17 mouse cellular contexts compared by ENCODE assay signal in genomic region chr2:31214211-31214796, GRCm38 (mm10). TPM values are rescaled to one million over a fixed set of nuclear protein-coding genes. Genes with fewer than 3 reads are reported as not detected.
DNase-seq lines count a peak whose midpoint lies in the region; ATAC-seq and TF ChIP-seq lines count a peak whose summit lies in the region.
"Had no signal": no experiment of that assay in that cellular context is flagged by ENCODE, and none has a peak within 500 bp of the region (broad histone marks: within the 10 kb centered on the region; RNA-seq: fewer than 3 reads in every experiment).

No protein-coding gene starts in this region.

- H3K36me3 ChIP-seq in heart, embryonic 10.5 days: peaks cover 69% of the 10 kb centered on the region
- H3K36me3 ChIP-seq in midbrain, embryonic 13.5 days: peaks cover 60% of the 10 kb centered on the region
- H3K36me3 ChIP-seq in midbrain, embryonic 10.5 days: peaks cover 78% of the 10 kb centered on the region
- H3K36me3 ChIP-seq in heart, postnatal 0 days (replicated peaks; ENCODE audit: control insufficient read depth, insufficient read depth, low read length): 0 out of 2 replicates have a peak, but pooled peaks cover 21% of the 10 kb centered on the region
- peaks cover 60% of the 10 kb centered on the region for H3K36me3 ChIP-seq in liver, embryonic 12.5 days

- H3K4me2 ChIP-seq in midbrain, embryonic 13.5 days (replicated peaks): no peak overlapping the region
- no peak overlapping the region for H3K4me2 ChIP-seq in heart, postnatal 0 days (ENCODE audit: low read depth, low read length)
- H3K4me2 ChIP-seq in liver, embryonic 12.5 days: no peak overlapping the region

- no peaks in the 10 kb centered on the region for H3K27me3 ChIP-seq in heart, embryonic 10.5 days (ENCODE audit: insufficient read depth, poor library complexity, severe bottlenecking)
- H3K27me3 ChIP-seq in midbrain, embryonic 13.5 days: no peaks in the 10 kb centered on the region
- H3K27me3 ChIP-seq in midbrain, embryonic 10.5 days (ENCODE audit: low read depth, poor library complexity, severe bottlenecking): no peaks in the 10 kb centered on the region
- no peaks in the 10 kb centered on the region for H3K27me3 ChIP-seq in heart, postnatal 0 days (ENCODE audit: control insufficient read depth, insufficient read depth, low read length)
- no peaks in the 10 kb centered on the region for H3K27me3 ChIP-seq in liver, embryonic 12.5 days (replicated peaks)

- H3K27ac ChIP-seq in heart, embryonic 10.5 days: peak overlapping the region; percentile 63; the same call in 1 of the 2 replicates
- H3K27ac ChIP-seq in midbrain, embryonic 13.5 days: no peak overlapping the region; the same call in 1 of the 2 replicates
- no peak overlapping the region for H3K27ac ChIP-seq in midbrain, embryonic 10.5 days (replicated peaks)
- peak overlapping the region; percentile 32; the same call in 1 of the 2 replicates for H3K27ac ChIP-seq in heart, postnatal 0 days (ENCODE audit: low read depth)
- H3K27ac ChIP-seq in liver, embryonic 12.5 days: no peak overlapping the region
- H3K27ac ChIP-seq: left cerebral cortex, adult 2 months had no signal

- H3K9ac ChIP-seq in midbrain, embryonic 13.5 days (replicated peaks): no peak overlapping the region
- H3K9ac ChIP-seq in heart, postnatal 0 days (replicated peaks; ENCODE audit: low read depth, low read length): no peak overlapping the region
- no peak overlapping the region for H3K9ac ChIP-seq in liver, embryonic 12.5 days

- H3K4me1 ChIP-seq in heart, embryonic 10.5 days: peaks cover 80% of the 10 kb centered on the region
- H3K4me1 ChIP-seq in midbrain, embryonic 13.5 days (replicated peaks): peaks cover 33% of the 10 kb centered on the region
- H3K4me1 ChIP-seq in midbrain, embryonic 10.5 days: peaks cover 19% of the 10 kb centered on the region
- peaks cover 20% of the 10 kb centered on the region for H3K4me1 ChIP-seq in heart, postnatal 0 days (ENCODE audit: control insufficient read depth, insufficient read depth)
- no peaks in the 10 kb centered on the region for H3K4me1 ChIP-seq in liver, embryonic 12.5 days

- peak; percentile 41; the same call in 1 of the 2 replicates for ATAC-seq in midbrain, embryonic 13.5 days
- ATAC-seq in heart, postnatal 0 days (ENCODE audit: insufficient read depth, low read depth): peak; percentile 46
- no peak for ATAC-seq in liver, embryonic 12.5 days

- TF ChIP-seq CTCF in brain, embryonic 14.5 days (IDR thresholded peaks at IDR 0.05; ENCODE audit: borderline replicate concordance, extremely low read depth, insufficient read depth, insufficient read length): no peak
- TF ChIP-seq CTCF in heart, postnatal 0 days (IDR thresholded peaks at IDR 0.05; ENCODE audit: low read depth): no peak

- H3K9me3 ChIP-seq in heart, embryonic 10.5 days: no peaks in the 10 kb centered on the region
- H3K9me3 ChIP-seq in midbrain, embryonic 13.5 days: no peaks in the 10 kb centered on the region
- no peaks in the 10 kb centered on the region for H3K9me3 ChIP-seq in midbrain, embryonic 10.5 days (replicated peaks)
- H3K9me3 ChIP-seq in heart, postnatal 0 days (replicated peaks; ENCODE audit: control insufficient read depth, low read length): no peaks in the 10 kb centered on the region
- no peaks in the 10 kb centered on the region for H3K9me3 ChIP-seq in liver, embryonic 12.5 days (replicated peaks)
- H3K9me3 ChIP-seq: G1E had no signal

- TF ChIP-seq POLR2A in brain, embryonic 14.5 days (IDR thresholded peaks at IDR 0.05; ENCODE audit: borderline replicate concordance, extremely low read depth, insufficient read depth, insufficient read length, poor library complexity, severe bottlenecking): no peak

- TF ChIP-seq EP300 in heart, postnatal 0 days (IDR thresholded peaks at IDR 0.05; ENCODE audit: low read depth): no peak

- no peak overlapping the region for H3K4me3 ChIP-seq in heart, embryonic 10.5 days
- no peak overlapping the region for H3K4me3 ChIP-seq in midbrain, embryonic 13.5 days (replicated peaks)
- no peak overlapping the region for H3K4me3 ChIP-seq in midbrain, embryonic 10.5 days
- H3K4me3 ChIP-seq in heart, postnatal 0 days (ENCODE audit: low read depth, low read length): no peak overlapping the region
- no peak overlapping the region for H3K4me3 ChIP-seq in liver, embryonic 12.5 days
- H3K4me3 ChIP-seq: erythroblast, embryonic 14.5 days; left cerebral cortex, adult 2 months; myocyte had no signal

- DNase-seq in heart, embryonic 10.5 days (ENCODE audit: low spot score): no peak
- DNase-seq in heart, adult 11 months: no peak
- DNase-seq in midbrain, embryonic 10.5 days (ENCODE audit: low spot score): no peak
- peak; percentile 82 for DNase-seq in brain, embryonic 14.5 days (ENCODE audit: low read depth)
- DNase-seq in heart, postnatal 0 days (ENCODE audit: low spot score): peak; percentile 55
- DNase-seq in embryo, embryonic 9.5 days (ENCODE audit: extremely low spot score): no peak
- DNase-seq: cerebellum, adult 9-10 months; gastrocnemius, postnatal 10 days; kidney, adult 2 months; kidney, postnatal 4 days; lung, adult 18-20 months had no signal

- 69% methylated on average over 16 of the region's 16 CpGs for WGBS in heart, embryonic 10.5 days
- WGBS in midbrain, embryonic 13.5 days: 77% methylated on average over 16 of the region's 16 CpGs
- WGBS in midbrain, embryonic 10.5 days: 91% methylated on average over 16 of the region's 16 CpGs
- whole genome bisulfite sequencing in heart, postnatal 0 days: 46% methylated on average over 16 of the region's 16 CpGs
- WGBS in liver, embryonic 12.5 days (ENCODE audit: insufficient replicate concordance): 87% methylated on average over 16 of the region's 16 CpGs

RNA-seq across cellular contexts. Expression of gene Ncs1, which starts 31.3 kb away (rescaled TPM):
- 44.7 and 51.8 TPM in 2 replicates for polyA plus RNA-seq in heart, embryonic 10.5 days (2016; fragmentation: Nextera tagmentation; extraction: Ambion mirVana)
- polyA plus RNA-seq in midbrain, embryonic 13.5 days (2015; fragmentation: Nextera tagmentation; extraction: Ambion mirVana): 116 and 120 TPM in 2 replicates
- polyA plus RNA-seq in midbrain, embryonic 10.5 days (2016; fragmentation: Nextera tagmentation; extraction: Ambion mirVana): 48.6 and 66.5 TPM in 2 replicates
- 56.1 and 93.6 TPM in 2 replicates for polyA plus RNA-seq in brain, embryonic 14.5 days (2012; rRNA removed)
- 24.9 and 31.4 TPM in 2 replicates for total RNA-seq in heart, postnatal 0 days (2014; rRNA removed; ENCODE audit: low replicate concordance)
- 17.7 and 18.6 TPM in 2 replicates for polyA plus RNA-seq in heart, postnatal 0 days (2015; fragmentation: Nextera tagmentation; extraction: Ambion mirVana)
- 4.3 and 4.5 TPM in 2 replicates for polyA plus RNA-seq in liver, embryonic 12.5 days (2016; fragmentation: Nextera tagmentation; extraction: Ambion mirVana)
- polyA plus RNA-seq: erythroblast, embryonic 14.5 days; G1E had no signal

Comparison
In these comparisons a context has a peak if more than half of its experiments do, and no peak if none do; other contexts are left out.
1. DNase-seq: peak in brain, embryonic 14.5 days (single experiment) and heart, postnatal 0 days (single experiment); none in heart, embryonic 10.5 days (single experiment), heart, adult 11 months (single experiment), midbrain, embryonic 10.5 days (single experiment) and embryo, embryonic 9.5 days (single experiment).
2. H3K27ac ChIP-seq: peak in heart, embryonic 10.5 days (single experiment) and heart, postnatal 0 days (single experiment); none in midbrain, embryonic 13.5 days (single experiment), midbrain, embryonic 10.5 days (single experiment) and liver, embryonic 12.5 days (single experiment).